Mouse (Mus musculus) cerebellum, adult 2 months (tissue): Measurements from ENCODE around the gene Adam15.

Experiments used
- CTCF ChIP-seq: fragments of 200-500 bp; IDR thresholded peaks from 2 replicates; pipeline ENCODE4 v1.5.1; 2011; ENCODE audit warnings: low read depth, mild to moderate bottlenecking, control low read depth, low read length, moderate library complexity, borderline replicate concordance; ENCODE audit not compliant: insufficient read depth
- POLR2A ChIP-seq: fragments of 200-500 bp; IDR thresholded peaks from 2 replicates; pipeline ENCODE4 v1.6.1; 2011; ENCODE audit warnings: low read length, control low read depth, borderline replicate concordance; ENCODE audit not compliant: insufficient read depth

DNA sequence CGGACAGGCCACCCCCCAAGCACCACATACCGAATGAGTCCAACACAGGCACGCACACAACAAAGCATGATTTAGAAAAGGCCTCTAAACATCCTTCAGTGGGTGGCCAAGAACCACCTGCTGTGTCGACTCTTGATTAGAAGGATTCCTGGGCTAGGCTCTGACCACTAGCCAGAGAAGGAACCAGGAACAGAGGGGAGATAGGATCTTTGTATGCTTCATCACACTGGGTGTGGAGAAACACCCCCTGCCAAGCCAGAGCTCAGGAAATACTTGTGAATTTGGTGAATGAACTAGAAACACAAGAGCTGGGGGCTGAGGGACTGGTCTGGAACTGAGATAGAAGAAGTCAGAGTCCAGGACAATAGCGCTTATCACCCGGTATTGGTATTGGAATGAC is 13.3 kb downstream of the Adam15 start:
- TF ChIP-seq CTCF: no peak
- no peak for TF ChIP-seq POLR2A
